In the genomic region with DNA sequence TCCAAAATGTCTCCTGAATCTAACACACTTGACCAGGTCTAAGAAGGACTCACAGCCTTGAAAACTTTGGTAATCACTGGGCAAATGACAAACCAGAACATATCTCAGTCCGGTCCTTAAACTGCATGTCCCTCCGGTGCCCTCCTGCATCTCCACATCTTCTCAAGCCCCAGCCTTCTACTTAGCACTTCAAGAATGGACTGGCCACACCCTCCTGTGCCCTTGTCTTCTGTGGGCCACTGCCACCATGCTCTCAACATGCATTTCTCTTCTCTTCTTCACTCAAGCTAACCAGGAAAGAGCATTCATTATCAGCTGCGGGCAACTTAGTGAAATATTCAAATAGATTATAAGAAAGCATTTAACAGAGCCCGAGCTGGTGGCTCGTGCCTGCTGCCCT, we compare ENCODE assay signal across 17 mouse cellular contexts.
"Had no signal": no experiment of that assay in that cellular context is flagged by ENCODE, and none has a peak within 500 bp of the region (broad histone marks: within the 10 kb centered on the region; RNA-seq: fewer than 3 reads in every experiment).

No protein-coding gene starts in this region.

- DNase-seq: retina, postnatal 1 day; right cerebral cortex, adult 18-20 months; right cerebral cortex, postnatal 14 days; right cerebral cortex, postnatal 25 days; right cerebral cortex, postnatal 4 days; spleen, adult 18-20 months; thymus, adult 18-20 months; thymus, adult 2 months; thymus, postnatal 14 days; thymus, postnatal 25 days; thymus, postnatal 36 days; thymus, postnatal 4 days had no signal

- H3K4me3 ChIP-seq: neural tube, embryonic 12.5 days; neural tube, embryonic 13.5 days; neural tube, embryonic 15.5 days; stomach, embryonic 15.5 days had no signal

- H3K27me3 ChIP-seq: neural tube, embryonic 12.5 days; neural tube, embryonic 13.5 days; neural tube, embryonic 15.5 days; stomach, embryonic 15.5 days had no signal

- H3K36me3 ChIP-seq: neural tube, embryonic 12.5 days; neural tube, embryonic 13.5 days; neural tube, embryonic 15.5 days; stomach, embryonic 15.5 days had no signal

- H3K9me3 ChIP-seq: neural tube, embryonic 12.5 days; neural tube, embryonic 13.5 days; neural tube, embryonic 15.5 days; stomach, embryonic 15.5 days had no signal

- H3K9ac ChIP-seq: neural tube, embryonic 12.5 days; neural tube, embryonic 13.5 days; neural tube, embryonic 15.5 days; stomach, embryonic 15.5 days had no signal

- H3K4me1 ChIP-seq: stomach, embryonic 15.5 days had no signal

- H3K4me2 ChIP-seq: neural tube, embryonic 12.5 days; neural tube, embryonic 13.5 days; neural tube, embryonic 15.5 days; stomach, embryonic 15.5 days had no signal

- H3K27ac ChIP-seq: neural tube, embryonic 12.5 days; neural tube, embryonic 13.5 days; neural tube, embryonic 15.5 days; stomach, embryonic 15.5 days; stomach, postnatal 0 days had no signal
